Mouse (Mus musculus) stomach, embryonic 16.5 days (tissue): ENCODE measurements around the gene Glis3. TPM values are rescaled to one million over a fixed set of nuclear protein-coding genes. Genes with fewer than 3 reads are reported as not detected.
A peak's percentile ranks its signal among the peaks of the same experiment; 100 is the strongest.

Experiments used
- ATAC-seq: fragments of 200-750 bp; cut with Nextera tagmentation; 2 replicates; pipeline ENCODE4 v1.8.0; 2017; ENCODE audit warnings: moderate number of reproducible peaks, moderate TSS enrichment; ENCODE audit not compliant: insufficient read depth, low FRiP score
- H3K27ac ChIP-seq: fragments of 300-500 bp; sonication (generic); 2 replicates; pipeline ENCODE4 v1.5.1; 2014; ENCODE audit warnings: low read length
- H3K27me3 ChIP-seq: fragments of 300-500 bp; sonication (generic); 2 replicates; pipeline ENCODE4 v1.6.1; 2014; ENCODE audit warnings: low read length, control low read depth, mixed read lengths; ENCODE audit not compliant: control insufficient read depth, insufficient read depth
- H3K36me3 ChIP-seq: fragments of 300-500 bp; sonication (generic); 2 replicates; pipeline ENCODE4 v1.6.1; 2014; ENCODE audit warnings: low read length; ENCODE audit not compliant: control insufficient read depth, insufficient read depth
- H3K4me1 ChIP-seq: fragments of 300-500 bp; sonication (generic); 2 replicates; pipeline ENCODE4 v1.6.1; 2014; ENCODE audit warnings: low read length, control low read depth, mixed read lengths; ENCODE audit not compliant: control insufficient read depth, insufficient read depth
- H3K4me2 ChIP-seq: fragments of 300-500 bp; sonication (generic); 2 replicates; pipeline ENCODE4 v1.6.1; 2014; ENCODE audit warnings: low read depth, low read length, mixed read lengths
- H3K4me3 ChIP-seq: fragments of 300-500 bp; sonication (generic); replicated peaks from 2 replicates; pipeline ENCODE4 v1.5.1; 2014; ENCODE audit warnings: mild to moderate bottlenecking, low read length
- H3K9ac ChIP-seq: fragments of 300-500 bp; sonication (generic); 2 replicates; pipeline ENCODE4 v1.6.1; 2014; ENCODE audit warnings: low read length
- H3K9me3 ChIP-seq: fragments of 300-500 bp; sonication (generic); replicated peaks from 2 replicates; pipeline ENCODE4 v1.6.1; 2016; ENCODE audit warnings: low read length, control low read depth; ENCODE audit not compliant: control insufficient read depth
- WGBS: fragments of 180-500 bp; shearing (Covaris S2); extraction: QIAGEN DNeasy Blood & Tissue Kit; methylation state at CpG from one replicate; pipeline ENCODE4 v1.1.7; 2014; 5-methylcytosine and 5-hydroxymethylcytosine counted together
- polyA plus RNA-seq: library from polyadenylated mRNA; unstranded; fragments of >200 nt; fragmentation: Nextera tagmentation; extraction: Ambion mirVana; gene quantifications from 2 replicates; pipeline ENCODE4 v1.2.1, GENCODE M21; 2015

Glis3 gene
- polyA plus RNA-seq, 1 experiment from 2014 or later: 2.4 TPM

GRCm38 (mm10) chr19:28522289-28522688, 157.6 kb downstream of the Glis3 start:
- Histone ChIP-seq H3K27ac (no peak overlapping the region), H3K4me2 (no peak overlapping the region), H3K9me3 (no peaks in the 10 kb centered on the region), H3K4me3 (no peak overlapping the region), H3K27me3 (no peaks in the 10 kb centered on the region), H3K4me1 (peaks cover 18% of the 10 kb centered on the region; the same call in 1 of the 2 replicates), H3K36me3 (no peaks in the 10 kb centered on the region), H3K9ac (no peak overlapping the region)
- WGBS: 64% methylated on average over 3 of the region's 3 CpGs
- no peak for ATAC-seq

- 43% methylated on average over 6 of the region's 6 CpGs for WGBS
- Histone ChIP-seq H3K4me1 (peaks cover 18% of the 10 kb centered on the region; the same call in 1 of the 2 replicates), H3K27me3 (no peaks in the 10 kb centered on the region), H3K9me3 (no peaks in the 10 kb centered on the region), H3K4me2 (no peak overlapping the region), H3K4me3 (no peak overlapping the region), H3K9ac (no peak overlapping the region), H3K27ac (peak overlapping the region; percentile 17), H3K36me3 (no peaks in the 10 kb centered on the region)
- peak; percentile 68 for ATAC-seq
These were observed 159.1 kb downstream of the Glis3 start for GRCm38 (mm10) chr19:28520761-28521181.

GRCm38 (mm10) chr19:28520128-28520745, 159.6 kb downstream of the Glis3 start:
- no peak overlapping the region for H3K4me2 ChIP-seq
- peak overlapping the region; percentile 11; the same call in 1 of the 2 replicates for H3K27ac ChIP-seq
- no peak for ATAC-seq
- H3K9ac ChIP-seq: no peak overlapping the region
- WGBS: 64% methylated on average over 8 of the region's 8 CpGs
- H3K4me1 ChIP-seq: peaks cover 18% of the 10 kb centered on the region; the same call in 1 of the 2 replicates
- H3K4me3 ChIP-seq: no peak overlapping the region
- H3K27me3 ChIP-seq: no peaks in the 10 kb centered on the region
- H3K36me3 ChIP-seq: no peaks in the 10 kb centered on the region
- H3K9me3 ChIP-seq: no peaks in the 10 kb centered on the region

- H3K4me3 ChIP-seq: no peak overlapping the region
- H3K27ac ChIP-seq: no peak overlapping the region; the same call in 1 of the 2 replicates
- no peak for ATAC-seq
- H3K27me3 ChIP-seq: no peaks in the 10 kb centered on the region
- peaks cover 18% of the 10 kb centered on the region; the same call in 1 of the 2 replicates for H3K4me1 ChIP-seq
- no peak overlapping the region for H3K4me2 ChIP-seq
- H3K9ac ChIP-seq: no peak overlapping the region
- no peaks in the 10 kb centered on the region for H3K36me3 ChIP-seq
- 72% methylated on average over 3 of the region's 3 CpGs for WGBS
- H3K9me3 ChIP-seq: no peaks in the 10 kb centered on the region
These were observed 160.6 kb downstream of the Glis3 start for GRCm38 (mm10) chr19:28519296-28519695.

GRCm38 (mm10) chr19:28518846-28519245, 161.0 kb downstream of the Glis3 start:
- peak overlapping the region; percentile 76 for H3K27ac ChIP-seq
- H3K4me3 ChIP-seq: no peak overlapping the region
- no peaks in the 10 kb centered on the region for H3K27me3 ChIP-seq
- 76% methylated on average over 6 of the region's 6 CpGs for WGBS
- no peak overlapping the region for H3K9ac ChIP-seq
- H3K9me3 ChIP-seq: no peaks in the 10 kb centered on the region
- H3K4me2 ChIP-seq: no peak overlapping the region
- no peaks in the 10 kb centered on the region for H3K36me3 ChIP-seq
- peaks cover 18% of the 10 kb centered on the region; the same call in 1 of the 2 replicates for H3K4me1 ChIP-seq
- no peak for ATAC-seq

GRCm38 (mm10) chr19:28518266-28518665, 161.6 kb downstream of the Glis3 start:
- H3K4me1 ChIP-seq: peaks cover 18% of the 10 kb centered on the region; the same call in 1 of the 2 replicates
- 43% methylated on average over 5 of the region's 5 CpGs for WGBS
- H3K36me3 ChIP-seq: no peaks in the 10 kb centered on the region
- peak overlapping the region; percentile 76 for H3K27ac ChIP-seq
- no peaks in the 10 kb centered on the region for H3K9me3 ChIP-seq
- ATAC-seq: peak; percentile 52; the same call in 1 of the 2 replicates
- no peak overlapping the region for H3K4me2 ChIP-seq
- no peaks in the 10 kb centered on the region for H3K27me3 ChIP-seq
- H3K9ac ChIP-seq: no peak overlapping the region
- H3K4me3 ChIP-seq: no peak overlapping the region

- no peak overlapping the region for H3K9ac ChIP-seq
- no peaks in the 10 kb centered on the region for H3K36me3 ChIP-seq
- peak overlapping the region; percentile 76 for H3K27ac ChIP-seq
- no peaks in the 10 kb centered on the region for H3K9me3 ChIP-seq
- H3K4me2 ChIP-seq: no peak overlapping the region
- H3K4me3 ChIP-seq: no peak overlapping the region
- H3K27me3 ChIP-seq: no peaks in the 10 kb centered on the region
- WGBS: 50% methylated on average over 9 of the region's 9 CpGs
- H3K4me1 ChIP-seq: peaks cover 18% of the 10 kb centered on the region; the same call in 1 of the 2 replicates
- peak; percentile 65; the same call in 1 of the 2 replicates for ATAC-seq
These were observed 162.3 kb downstream of the Glis3 start for GRCm38 (mm10) chr19:28517464-28518080.

- Histone ChIP-seq H3K9me3 (no peaks in the 10 kb centered on the region), H3K27me3 (no peaks in the 10 kb centered on the region), H3K9ac (no peak overlapping the region), H3K4me3 (no peak overlapping the region), H3K4me1 (peaks cover 18% of the 10 kb centered on the region; the same call in 1 of the 2 replicates), H3K36me3 (no peaks in the 10 kb centered on the region), H3K4me2 (no peak overlapping the region), H3K27ac (no peak overlapping the region)
- 86% methylated on average over 6 of the region's 6 CpGs for WGBS
- ATAC-seq: no peak
These were observed 163.4 kb downstream of the Glis3 start for GRCm38 (mm10) chr19:28516487-28516886.

- ATAC-seq: no peak
- H3K9me3 ChIP-seq: no peaks in the 10 kb centered on the region
- H3K9ac ChIP-seq: no peak overlapping the region
- 70% methylated on average over 11 of the region's 11 CpGs for WGBS
- H3K27me3 ChIP-seq: no peaks in the 10 kb centered on the region
- no peak overlapping the region for H3K4me2 ChIP-seq
- no peak overlapping the region for H3K4me3 ChIP-seq
- H3K36me3 ChIP-seq: no peaks in the 10 kb centered on the region
- H3K4me1 ChIP-seq: no peaks in the 10 kb centered on the region
- no peak overlapping the region for H3K27ac ChIP-seq
These were observed 167.4 kb downstream of the Glis3 start for GRCm38 (mm10) chr19:28512475-28512874.
